Mouse (Mus musculus): ENCODE data around the gene Ntng1. TPM values are rescaled to one million over a fixed set of nuclear protein-coding genes. Genes with fewer than 3 reads are reported as not detected.

Ntng1 gene
- polyA plus RNA-seq, 1 experiment from 2014 or later, result 2.8 TPM

- no peak overlapping the region for H3K4me2 ChIP-seq
- WGBS, result 90% methylated on average over 9 of the region's 9 CpGs
- no peaks in the 10 kb centered on the region for H3K4me1 ChIP-seq (ENCODE audit: control insufficient read depth, insufficient read depth, low read length)
- no peak overlapping the region for H3K27ac ChIP-seq (ENCODE audit: low read depth, low read length)
- H3K9me3 ChIP-seq (ENCODE audit: control insufficient read depth, low read length), result no peaks in the 10 kb centered on the region
- no peak for ATAC-seq (ENCODE audit: low FRiP score)
- no peak for DNase-seq (ENCODE audit: low spot score, missing footprints)
- no peak overlapping the region for H3K4me3 ChIP-seq (ENCODE audit: low read depth, low read length)
- H3K9ac ChIP-seq (ENCODE audit: low read length), result no peak overlapping the region
- no peaks in the 10 kb centered on the region for H3K36me3 ChIP-seq (ENCODE audit: control insufficient read depth, insufficient read depth, low read length)
- no peaks in the 10 kb centered on the region for H3K27me3 ChIP-seq (ENCODE audit: control insufficient read depth, insufficient read depth, low read length)
Observed at GRCm38 (mm10) chr3:109854449-109855155, 289.2 kb downstream of the Ntng1 start.

DNA sequence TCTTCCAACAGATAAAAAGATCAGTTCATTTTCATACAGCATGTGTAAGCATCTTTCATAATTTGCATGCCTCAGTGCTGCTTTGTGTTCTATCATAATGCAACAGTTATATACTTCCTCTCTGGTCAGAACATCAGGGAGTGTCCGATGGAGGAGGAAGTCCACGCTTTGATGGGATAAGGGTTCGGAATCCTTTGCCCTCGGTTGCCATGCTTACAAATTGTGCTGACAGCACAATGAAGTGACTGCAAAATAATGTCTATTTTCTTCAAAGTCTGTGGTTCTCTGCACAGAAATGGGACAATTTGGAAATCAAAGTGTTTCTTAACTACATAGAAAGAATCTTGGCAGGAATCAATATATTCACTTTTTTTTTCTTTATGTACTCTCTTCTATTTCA lies 297.2 kb downstream of the Ntng1 start:
- Histone ChIP-seq H3K4me3 (ENCODE audit: low read depth, low read length) (no peak overlapping the region), H3K9me3 (ENCODE audit: control insufficient read depth, low read length) (no peaks in the 10 kb centered on the region), H3K9ac (ENCODE audit: low read length) (no peak overlapping the region), H3K4me1 (ENCODE audit: control insufficient read depth, insufficient read depth, low read length) (no peaks in the 10 kb centered on the region), H3K27me3 (ENCODE audit: control insufficient read depth, insufficient read depth, low read length) (no peaks in the 10 kb centered on the region), H3K27ac (ENCODE audit: low read depth, low read length) (no peak overlapping the region), H3K4me2 (no peak overlapping the region), H3K36me3 (ENCODE audit: control insufficient read depth, insufficient read depth, low read length) (no peaks in the 10 kb centered on the region)
- DNase-seq (ENCODE audit: low spot score, missing footprints) (no peak), ATAC-seq (ENCODE audit: low FRiP score) (no peak)
- 66% methylated on average over 4 of the region's 4 CpGs for WGBS

- H3K4me3 ChIP-seq (ENCODE audit: low read depth, low read length), result no peak overlapping the region
- ATAC-seq (ENCODE audit: low FRiP score) (no peak), DNase-seq (ENCODE audit: low spot score, missing footprints) (no peak)
- H3K4me1 ChIP-seq (ENCODE audit: control insufficient read depth, insufficient read depth, low read length), result no peaks in the 10 kb centered on the region
- no peak overlapping the region for H3K4me2 ChIP-seq
- WGBS, result 93% methylated on average over 1 of the region's 1 CpGs
- H3K36me3 ChIP-seq (ENCODE audit: control insufficient read depth, insufficient read depth, low read length), result no peaks in the 10 kb centered on the region
- H3K9me3 ChIP-seq (ENCODE audit: control insufficient read depth, low read length), result no peaks in the 10 kb centered on the region
- H3K9ac ChIP-seq (ENCODE audit: low read length), result no peak overlapping the region
- H3K27me3 ChIP-seq (ENCODE audit: control insufficient read depth, insufficient read depth, low read length), result no peaks in the 10 kb centered on the region
- no peak overlapping the region for H3K27ac ChIP-seq (ENCODE audit: low read depth, low read length)
Observed at GRCm38 (mm10) chr3:109825806-109826205, 318.0 kb downstream of the Ntng1 start.

DNA sequence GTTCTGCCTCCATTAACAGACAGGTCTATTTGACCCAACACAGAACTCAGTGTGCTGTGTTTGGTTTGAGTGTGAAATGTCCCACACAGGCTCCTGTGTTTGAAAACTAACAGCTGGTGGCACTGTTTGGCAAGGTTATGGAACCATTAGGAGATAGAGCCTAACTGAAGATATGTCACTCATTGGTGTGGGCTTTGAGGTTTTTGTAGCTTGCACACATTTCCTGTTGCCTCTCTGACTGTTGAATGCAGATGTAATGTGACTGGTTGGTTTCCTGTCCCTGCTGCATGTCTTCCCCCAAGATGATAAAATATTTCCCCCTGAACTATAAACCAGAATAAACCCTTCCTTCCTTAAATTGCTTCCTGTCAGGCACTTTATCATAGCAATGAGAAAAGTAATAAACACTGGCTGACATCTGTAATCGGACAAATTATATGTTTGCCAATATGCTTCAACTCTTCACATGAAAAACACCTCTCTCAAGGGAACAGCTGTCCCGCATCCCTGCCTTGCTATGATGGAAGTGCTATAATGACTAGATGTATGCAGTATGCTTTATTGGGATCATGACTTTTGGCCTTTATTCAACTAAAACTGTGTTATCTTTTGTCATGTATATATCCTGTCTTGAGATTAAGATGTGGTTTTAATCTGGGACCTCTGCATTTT lies 320.9 kb downstream of the Ntng1 start:
- WGBS, result 89% methylated on average over 2 of the region's 2 CpGs
- H3K9ac ChIP-seq (ENCODE audit: low read length), result no peak overlapping the region
- H3K36me3 ChIP-seq (ENCODE audit: control insufficient read depth, insufficient read depth, low read length), result no peaks in the 10 kb centered on the region
- H3K27ac ChIP-seq (ENCODE audit: low read depth, low read length), result no peak overlapping the region
- H3K9me3 ChIP-seq (ENCODE audit: control insufficient read depth, low read length), result no peaks in the 10 kb centered on the region
- no peak for DNase-seq (ENCODE audit: low spot score, missing footprints)
- H3K4me2 ChIP-seq, result no peak overlapping the region
- H3K4me3 ChIP-seq (ENCODE audit: low read depth, low read length), result no peak overlapping the region
- ATAC-seq (ENCODE audit: low FRiP score), result no peak
- H3K27me3 ChIP-seq (ENCODE audit: control insufficient read depth, insufficient read depth, low read length), result no peaks in the 10 kb centered on the region
- no peaks in the 10 kb centered on the region for H3K4me1 ChIP-seq (ENCODE audit: control insufficient read depth, insufficient read depth, low read length)

DNA sequence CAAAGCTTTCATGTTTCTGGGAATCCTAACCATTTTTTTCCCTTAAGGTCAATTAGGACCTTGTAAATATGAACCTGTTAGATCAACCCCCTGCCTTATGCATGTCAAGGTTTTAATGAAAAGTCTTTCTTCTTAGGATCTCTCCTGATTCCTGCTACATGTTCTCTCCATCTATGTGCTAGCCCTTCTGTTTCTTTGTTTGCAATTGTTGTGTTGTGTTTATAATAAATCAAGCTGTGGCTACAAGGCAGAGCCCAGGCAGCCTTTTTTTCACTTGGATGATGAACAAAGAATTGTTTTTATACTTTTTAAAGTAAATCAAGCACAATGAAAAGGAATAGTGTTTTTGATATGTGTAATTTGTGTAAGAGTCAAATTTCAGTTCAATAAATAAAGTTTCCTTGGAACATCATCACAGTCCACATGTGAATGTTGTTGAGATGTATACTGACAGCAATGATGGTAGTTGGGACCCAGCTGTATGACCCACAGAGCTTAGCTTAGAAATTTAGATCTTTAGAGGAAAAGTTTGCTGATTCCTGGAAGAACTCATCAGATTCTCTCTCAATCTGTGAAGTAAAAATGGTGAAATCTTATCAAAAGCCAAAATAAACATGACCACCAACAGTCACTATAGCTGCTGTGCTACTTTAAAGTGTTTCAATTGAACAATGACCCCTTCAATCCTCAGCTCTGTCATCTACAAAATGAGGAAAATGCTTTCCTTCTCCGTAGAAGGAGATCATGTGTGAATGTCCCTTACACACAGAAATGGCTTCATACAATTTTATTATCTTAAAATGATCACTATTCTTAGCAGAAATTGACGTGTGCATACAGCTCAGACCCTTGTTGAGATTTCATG lies 324.8 kb downstream of the Ntng1 start:
- Histone ChIP-seq H3K9ac (ENCODE audit: low read length) (no peak overlapping the region), H3K4me1 (ENCODE audit: control insufficient read depth, insufficient read depth, low read length) (no peaks in the 10 kb centered on the region), H3K9me3 (ENCODE audit: control insufficient read depth, low read length) (no peaks in the 10 kb centered on the region), H3K36me3 (ENCODE audit: control insufficient read depth, insufficient read depth, low read length) (no peaks in the 10 kb centered on the region), H3K4me3 (ENCODE audit: low read depth, low read length) (no peak overlapping the region), H3K27me3 (ENCODE audit: control insufficient read depth, insufficient read depth, low read length) (no peaks in the 10 kb centered on the region), H3K4me2 (no peak overlapping the region), H3K27ac (ENCODE audit: low read depth, low read length) (no peak overlapping the region)
- ATAC-seq (ENCODE audit: low FRiP score) (no peak), DNase-seq (ENCODE audit: low spot score, missing footprints) (no peak)
- WGBS, result 85% methylated on average over 2 of the region's 2 CpGs

DNA sequence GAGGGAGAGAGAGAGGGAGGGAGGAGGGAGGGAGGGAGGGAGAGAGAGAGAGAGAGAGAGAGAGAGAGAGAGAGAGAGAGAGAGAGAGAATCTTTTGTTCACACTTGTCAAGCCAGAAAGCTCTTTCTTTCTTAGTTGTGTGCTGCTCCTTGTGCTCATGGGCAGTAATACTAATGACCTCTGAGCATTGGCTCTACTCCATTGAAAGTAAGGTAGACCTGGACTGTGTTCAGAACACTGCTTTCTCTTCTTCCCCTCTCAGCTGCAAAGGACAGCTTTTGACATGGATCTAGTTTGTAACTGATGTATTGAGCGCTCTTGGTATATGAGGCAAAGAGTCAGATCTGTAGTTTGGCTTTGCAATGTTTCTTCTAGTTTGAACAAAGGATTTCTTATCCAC lies 334.7 kb downstream of the Ntng1 start:
- H3K27me3 ChIP-seq (ENCODE audit: control insufficient read depth, insufficient read depth, low read length), result no peaks in the 10 kb centered on the region
- H3K9ac ChIP-seq (ENCODE audit: low read length), result no peak overlapping the region
- H3K4me3 ChIP-seq (ENCODE audit: low read depth, low read length), result no peak overlapping the region
- H3K4me1 ChIP-seq (ENCODE audit: control insufficient read depth, insufficient read depth, low read length), result no peaks in the 10 kb centered on the region; the same call in 1 of the 2 replicates
- H3K9me3 ChIP-seq (ENCODE audit: control insufficient read depth, low read length), result no peaks in the 10 kb centered on the region
- DNase-seq (ENCODE audit: low spot score, missing footprints) (no peak), ATAC-seq (ENCODE audit: low FRiP score) (no peak)
- 87% methylated on average over 1 of the region's 1 CpGs for whole genome bisulfite sequencing
- H3K36me3 ChIP-seq (ENCODE audit: control insufficient read depth, insufficient read depth, low read length), result no peaks in the 10 kb centered on the region
- H3K27ac ChIP-seq (ENCODE audit: low read depth, low read length), result no peak overlapping the region
- H3K4me2 ChIP-seq, result no peak overlapping the region

DNA sequence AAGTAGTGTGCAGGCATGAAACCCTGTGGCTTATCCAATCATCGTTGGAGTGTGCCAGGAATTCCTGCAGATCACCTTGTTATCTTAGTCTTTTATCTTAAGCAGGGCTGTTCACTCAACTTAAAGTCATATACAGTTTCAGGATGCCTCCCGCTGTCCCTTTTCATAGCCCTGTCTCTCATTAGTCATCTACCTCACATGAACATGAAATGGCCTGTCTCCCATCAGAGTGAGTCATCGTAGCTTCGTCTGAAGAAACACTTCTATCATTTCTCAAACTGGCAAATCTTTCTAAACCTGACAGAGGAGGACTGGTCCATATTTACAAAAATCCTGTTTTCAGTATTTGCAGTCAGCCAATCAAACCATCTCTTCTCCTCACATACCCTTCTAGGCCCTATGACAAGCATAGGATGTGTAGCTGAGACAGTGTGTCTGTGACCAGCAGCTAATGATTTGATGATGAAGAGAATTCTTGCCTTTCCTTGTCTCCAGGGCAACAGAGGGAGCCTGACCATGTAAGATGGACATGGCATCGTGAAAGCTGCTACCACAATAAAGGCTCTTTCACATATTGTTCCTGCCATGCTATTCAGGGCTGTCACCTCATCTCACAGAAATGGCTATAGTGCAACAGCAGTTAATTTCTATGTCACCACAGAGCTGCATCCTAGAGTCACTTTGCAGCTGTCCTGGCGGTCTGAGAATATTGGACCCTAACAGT lies 336.4 kb downstream of the Ntng1 start:
- Histone ChIP-seq H3K9ac (ENCODE audit: low read length) (no peak overlapping the region), H3K9me3 (ENCODE audit: control insufficient read depth, low read length) (no peaks in the 10 kb centered on the region), H3K4me1 (ENCODE audit: control insufficient read depth, insufficient read depth, low read length) (no peaks in the 10 kb centered on the region; the same call in 1 of the 2 replicates), H3K36me3 (ENCODE audit: control insufficient read depth, insufficient read depth, low read length) (no peaks in the 10 kb centered on the region), H3K27ac (ENCODE audit: low read depth, low read length) (no peak overlapping the region), H3K27me3 (ENCODE audit: control insufficient read depth, insufficient read depth, low read length) (no peaks in the 10 kb centered on the region), H3K4me3 (ENCODE audit: low read depth, low read length) (no peak overlapping the region), H3K4me2 (no peak overlapping the region)
- WGBS, result 76% methylated on average over 6 of the region's 6 CpGs
- DNase-seq (ENCODE audit: low spot score, missing footprints) (no peak), ATAC-seq (ENCODE audit: low FRiP score) (peak; percentile 62)

GRCm38 (mm10) chr3:109804145-109804544 lies 339.7 kb downstream of the Ntng1 start:
- 76% methylated on average over 2 of the region's 2 CpGs for WGBS
- ATAC-seq (ENCODE audit: low FRiP score) (no peak), DNase-seq (ENCODE audit: low spot score, missing footprints) (no peak)
- Histone ChIP-seq H3K27ac (ENCODE audit: low read depth, low read length) (no peak overlapping the region), H3K4me3 (ENCODE audit: low read depth, low read length) (no peak overlapping the region), H3K27me3 (ENCODE audit: control insufficient read depth, insufficient read depth, low read length) (no peaks in the 10 kb centered on the region), H3K4me1 (ENCODE audit: control insufficient read depth, insufficient read depth, low read length) (no peaks in the 10 kb centered on the region), H3K4me2 (no peak overlapping the region), H3K9ac (ENCODE audit: low read length) (no peak overlapping the region), H3K9me3 (ENCODE audit: control insufficient read depth, low read length) (no peaks in the 10 kb centered on the region), H3K36me3 (ENCODE audit: control insufficient read depth, insufficient read depth, low read length) (no peaks in the 10 kb centered on the region)

Data from midbrain, embryonic 11.5 days (tissue).